Mouse (Mus musculus) CH12.LX (cell line): ENCODE results near the gene Tshz2. TPM values are rescaled to one million over a fixed set of nuclear protein-coding genes. Genes with fewer than 3 reads are reported as not detected.

Experiments
- DNase-seq: peaks from one replicate; pipeline ENCODE4 v3.0.0-alpha.2; 2013; ENCODE audit errors: extremely low read depth
- H3K27ac ChIP-seq: 2 replicates; pipeline ENCODE4 v1.5.1; 2012; ENCODE audit warnings: low read depth, mild to moderate bottlenecking, control low read depth, moderate library complexity; ENCODE audit not compliant: insufficient read depth
- H3K27me3 ChIP-seq: replicated peaks from 2 replicates; pipeline ENCODE3; 2012; ENCODE audit warnings: inconsistent platforms
- H3K36me3 ChIP-seq, 2 experiments: replicated peaks in 1 of 2; 2 replicates each; pipeline versions ENCODE3 to v1.6.1; 2012; ENCODE audit warnings: inconsistent platforms in 1 of 2, low read length in 1 of 2, mild to moderate bottlenecking in 1 of 2, mixed read lengths in 1 of 2, moderate library complexity in 1 of 2; ENCODE audit not compliant: control insufficient read depth in 1 of 2, insufficient read depth in 1 of 2
- H3K4me1 ChIP-seq, 2 experiments: 2 replicates each; pipeline ENCODE4 v1.6.1; 2012; ENCODE audit warnings: inconsistent platforms in 1 of 2, moderate library complexity in 1 of 2; ENCODE audit not compliant: insufficient read depth in 2 of 2, control insufficient read depth in 1 of 2
- H3K4me2 ChIP-seq: 2 replicates; pipeline ENCODE4 v1.6.1; 2012; ENCODE audit warnings: low read depth, mild to moderate bottlenecking, control low read depth; ENCODE audit not compliant: poor library complexity, insufficient read depth, severe bottlenecking
- H3K4me3 ChIP-seq, 3 experiments: fragments of 150-350 bp in 1 of 3; sonication (generic) in 1 of 3; replicated peaks in 1 of 3; 2 replicates each; pipeline versions ENCODE3 to v1.5.1; 2011 to 2012; ENCODE audit warnings: low read depth in 2 of 3, low read length in 2 of 3, mild to moderate bottlenecking in 2 of 3, moderate library complexity in 2 of 3, control low read depth in 1 of 3, improper control_type of control experiment in 1 of 3, inconsistent platforms in 1 of 3, mixed read lengths in 1 of 3; ENCODE audit not compliant: poor library complexity in 1 of 3
- H3K79me2 ChIP-seq: replicated peaks from 2 replicates; pipeline ENCODE4 v1.6.1; 2012; ENCODE audit warnings: mild to moderate bottlenecking, moderate library complexity; ENCODE audit not compliant: control insufficient read depth, poor library complexity, insufficient read depth, severe bottlenecking; ENCODE audit errors: extremely low read depth
- H3K9ac ChIP-seq: 2 replicates; pipeline ENCODE4 v1.6.1; 2012; ENCODE audit warnings: low read depth, mild to moderate bottlenecking, control low read depth, moderate library complexity; ENCODE audit not compliant: insufficient read depth
- H3K9me3 ChIP-seq: replicated peaks from 2 replicates; pipeline ENCODE3; 2012; ENCODE audit warnings: low read length, inconsistent platforms, mixed read lengths
- CTCF ChIP-seq, 2 experiments: IDR thresholded peaks in 1 of 2; conservative IDR thresholded peaks in 1 of 2; 2 replicates each; pipeline ENCODE4 v1.5.1; 2011 to 2012; ENCODE audit warnings: low read depth in 2 of 2, low read length in 2 of 2, improper control_type of control experiment in 1 of 2, inconsistent platforms in 1 of 2, mild to moderate bottlenecking in 1 of 2, moderate library complexity in 1 of 2
- E2F4 ChIP-seq: IDR thresholded peaks from 2 replicates; pipeline ENCODE4 v1.6.1; 2011; ENCODE audit warnings: low read depth, low read length, improper control_type of control experiment; ENCODE audit not compliant: insufficient replicate concordance
- ELF1 ChIP-seq: IDR thresholded peaks from 2 replicates; pipeline ENCODE4 v1.6.1; 2014; ENCODE audit warnings: low read depth, mild to moderate bottlenecking, inconsistent platforms, low read length, improper control_type of control experiment
- EP300 ChIP-seq: IDR thresholded peaks from 2 replicates; pipeline ENCODE4 v1.6.1; 2011; ENCODE audit warnings: low read length, improper control_type of control experiment
- HCFC1 ChIP-seq: IDR thresholded peaks from 2 replicates; pipeline ENCODE4 v1.6.1; 2012; ENCODE audit warnings: low read depth, mild to moderate bottlenecking, inconsistent platforms, low read length, improper control_type of control experiment
- IRF4 ChIP-seq: IDR thresholded peaks from 2 replicates; pipeline ENCODE4 v1.6.1; 2014; ENCODE audit warnings: low read depth, mild to moderate bottlenecking, inconsistent platforms, low read length, improper control_type of control experiment
- JUN ChIP-seq: IDR thresholded peaks from 2 replicates; pipeline ENCODE4 v1.6.1; 2011; ENCODE audit warnings: low read depth, mild to moderate bottlenecking, low read length, improper control_type of control experiment, moderate library complexity; ENCODE audit not compliant: insufficient read depth
- MAX ChIP-seq: IDR thresholded peaks from 2 replicates; pipeline ENCODE4 v1.6.1; 2011; ENCODE audit warnings: low read length, improper control_type of control experiment
- MAZ ChIP-seq: IDR thresholded peaks from 2 replicates; pipeline ENCODE4 v1.6.1; 2012; ENCODE audit warnings: low read depth, mild to moderate bottlenecking, inconsistent platforms, low read length, improper control_type of control experiment, moderate library complexity
- MEF2A ChIP-seq: IDR thresholded peaks from 2 replicates; pipeline ENCODE4 v1.6.1; 2014; ENCODE audit warnings: low read depth, mild to moderate bottlenecking, inconsistent platforms, low read length, improper control_type of control experiment, borderline replicate concordance
- MXI1 ChIP-seq: IDR thresholded peaks from 2 replicates; pipeline ENCODE4 v1.6.1; 2011; ENCODE audit warnings: mild to moderate bottlenecking, low read depth, low read length, improper control_type of control experiment
- NELFE ChIP-seq: IDR thresholded peaks from 2 replicates; pipeline ENCODE4 v1.6.1; 2011; ENCODE audit warnings: low read depth, low read length, improper control_type of control experiment
- NRF1 ChIP-seq: IDR thresholded peaks from 2 replicates; pipeline ENCODE4 v1.6.1; 2014; ENCODE audit warnings: low read depth, mild to moderate bottlenecking, inconsistent platforms, low read length, improper control_type of control experiment, moderate library complexity
- PAX5 ChIP-seq: IDR thresholded peaks from 2 replicates; pipeline ENCODE4 v1.6.1; 2012; ENCODE audit warnings: low read length, inconsistent platforms, mixed read lengths
- POLR2AphosphoS2 ChIP-seq: IDR thresholded peaks from 2 replicates; pipeline ENCODE4 v1.6.1; 2011; ENCODE audit warnings: low read depth, low read length, improper control_type of control experiment
- RAD21 ChIP-seq: IDR thresholded peaks from 2 replicates; pipeline ENCODE4 v1.6.1; 2011; ENCODE audit warnings: low read depth, mild to moderate bottlenecking, low read length, improper control_type of control experiment, moderate library complexity
- TBP ChIP-seq: conservative IDR thresholded peaks from 2 replicates; pipeline ENCODE4 v1.6.1; 2011; ENCODE audit warnings: low read depth, low read length, improper control_type of control experiment
- USF1 ChIP-seq: IDR thresholded peaks from 2 replicates; pipeline ENCODE4 v1.6.1; 2014; ENCODE audit warnings: low read depth, mild to moderate bottlenecking, inconsistent platforms, low read length, improper control_type of control experiment
- dilution Hi-C: fragments of 300-500 bp; cut with MboI; formaldehyde crosslinking; loops from 2 replicates; pipeline ENCODE4 v1.14.3; 2020; ENCODE audit warnings: low sequenced_read_pairs; ENCODE audit not compliant: extremely low pct_unique_long_range_greater_than_20kb, extremely low pct_ligation_motif_present
- in situ Hi-C: fragments of 300-500 bp; cut with MboI; formaldehyde crosslinking; loops from 3 replicates; pipeline ENCODE4 v1.14.3; 2019; ENCODE audit warnings: low sequenced_read_pairs, low pct_ligation_motif_present, low pct_unique_long_range_greater_than_20kb, mixed read lengths
- polyA plus RNA-seq: library from polyadenylated mRNA; unstranded; fragments of >175 nt; gene quantifications from 2 replicates; pipeline ENCODE4 v1.2.1, GENCODE M21; 2012; ENCODE audit warnings: low read depth; ENCODE audit not compliant: insufficient read length
- total RNA-seq, 2 experiments: library from RNA; depleted of rRNA; stranded (reverse); fragments of 300-350 nt in 1 of 2; fragments of >200 nt in 1 of 2; gene quantifications; 2 replicates each; pipeline ENCODE4 v1.2.3; 2012 to 2014

The Tshz2 gene
- total and polyA plus RNA-seq, 3 experiments: not detected

DNA sequence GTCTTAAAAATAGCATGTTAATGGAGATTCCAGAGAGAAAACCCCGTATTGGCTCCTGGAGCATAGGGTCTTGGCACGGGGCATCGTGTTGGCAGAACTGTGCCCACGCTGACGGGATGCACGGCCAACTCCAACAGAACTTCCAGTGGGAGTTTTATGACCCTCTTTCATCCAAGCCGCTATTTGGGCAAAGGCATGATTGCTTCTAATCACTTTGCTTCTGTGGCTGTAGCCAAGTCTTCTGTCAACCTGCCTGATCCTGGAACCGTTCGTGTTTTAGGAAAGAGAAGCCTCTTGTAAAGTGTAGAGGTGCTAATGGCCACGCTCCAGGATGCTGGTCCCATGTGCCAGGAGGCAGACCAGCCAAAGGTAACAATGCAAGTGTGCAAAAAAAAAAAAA lies 350.1 kb downstream of the Tshz2 start:
- H3K27ac ChIP-seq: no peak overlapping the region
- H3K4me1 ChIP-seq: no peaks in the 10 kb centered on the region
- H3K9ac ChIP-seq: no peak overlapping the region
- no peaks in the 10 kb centered on the region for H3K36me3 ChIP-seq
- no peak overlapping the region for H3K4me2 ChIP-seq
- no peak overlapping the region for H3K4me3 ChIP-seq
- H3K27me3 ChIP-seq: no peaks in the 10 kb centered on the region
- TF ChIP-seq MEF2A (no peak), USF1 (no peak), EP300 (no peak), MAX (no peak), HCFC1 (no peak)
- TF ChIP-seq, all 38 proteins: peak for 0
- in situ Hi-C loops: no loop called here
- DNase-seq: no peak
- dilution Hi-C loops: no loop called here
- Histone ChIP-seq H3K79me2 (no peaks in the 10 kb centered on the region), H3K9me3 (peaks cover 82% of the 10 kb centered on the region)

GRCm38 (mm10) chr2:169987186-169987585 lies 354.4 kb downstream of the Tshz2 start:
- dilution Hi-C loops: no loop called here
- DNase-seq: no peak
- Histone ChIP-seq H3K4me3 (no peak overlapping the region), H3K27ac (no peak overlapping the region), H3K79me2 (no peaks in the 10 kb centered on the region), H3K4me1 (no peaks in the 10 kb centered on the region), H3K27me3 (no peaks in the 10 kb centered on the region), H3K4me2 (no peak overlapping the region), H3K36me3 (no peaks in the 10 kb centered on the region), H3K9ac (no peak overlapping the region), H3K9me3 (peaks cover 83% of the 10 kb centered on the region)
- TF ChIP-seq RAD21 (no peak), NRF1 (no peak), CTCF (conservative IDR thresholded peaks at IDR 0.05 in 1 of 2, IDR thresholded peaks at IDR 0.05 in 1 of 2; ENCODE audit: low read depth in 2 of 2, low read length in 2 of 2) (no peak), E2F4 (no peak), ELF1 (no peak), MAZ (no peak), POLR2AphosphoS2 (no peak), MXI1 (no peak), TBP (no peak), PAX5 (no peak)
- in situ Hi-C loops: no loop called here

GRCm38 (mm10) chr2:169989186-169989585 lies 356.4 kb downstream of the Tshz2 start:
- H3K4me1 ChIP-seq: no peaks in the 10 kb centered on the region
- H3K9me3 ChIP-seq: peaks cover 81% of the 10 kb centered on the region
- no peak overlapping the region for H3K4me3 ChIP-seq

More at GRCm38 (mm10) chr2:169989186-169989585, 356.4 kb downstream of the Tshz2 start:
- no peaks in the 10 kb centered on the region for H3K36me3 ChIP-seq
- in situ Hi-C loops: no loop called here
- H3K27ac ChIP-seq: no peak overlapping the region
- no peaks in the 10 kb centered on the region for H3K27me3 ChIP-seq
- no peak overlapping the region for H3K9ac ChIP-seq
- H3K4me2 ChIP-seq: no peak overlapping the region
- H3K79me2 ChIP-seq: no peaks in the 10 kb centered on the region
- TF ChIP-seq USF1 (no peak), MAZ (no peak), IRF4 (no peak), NELFE (no peak), CTCF (conservative IDR thresholded peaks at IDR 0.05 in 1 of 2, IDR thresholded peaks at IDR 0.05 in 1 of 2; ENCODE audit: low read depth in 2 of 2, low read length in 2 of 2) (no peak), JUN (no peak)
- dilution Hi-C loops: no loop called here
- no peak for DNase-seq
